ENCODE assay signal across 8 mouse cellular contexts in the genomic region with DNA sequence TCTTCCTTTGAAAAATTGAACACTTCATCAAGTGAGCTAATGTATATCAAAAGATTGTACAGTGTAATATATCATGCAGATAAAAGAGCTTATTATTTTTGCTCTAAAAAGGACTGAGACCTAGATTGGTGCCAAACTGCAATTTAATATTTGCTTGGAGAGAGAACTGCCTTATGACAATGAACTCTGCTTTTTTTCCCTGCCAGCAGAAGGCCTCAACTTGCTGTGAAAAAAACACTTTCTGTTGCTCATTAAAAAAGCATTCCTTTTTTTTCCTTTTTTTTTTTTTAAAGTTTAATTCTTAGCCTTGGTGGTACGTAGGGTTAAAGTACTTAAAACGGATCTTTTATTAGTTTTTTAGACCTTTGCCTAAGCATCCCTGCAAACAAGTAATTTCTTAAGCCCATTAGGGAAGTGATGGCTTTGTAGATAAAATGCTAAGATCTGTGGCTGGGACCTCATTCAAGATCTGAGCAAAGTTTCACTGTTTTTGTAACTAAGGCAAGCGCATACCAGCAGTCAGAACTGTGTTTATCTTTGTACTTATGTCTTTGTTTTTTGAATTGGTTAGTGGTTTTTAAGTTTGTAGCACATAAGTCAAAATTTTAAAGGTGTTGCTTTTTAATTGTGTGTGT. TPM values are rescaled to one million over a fixed set of nuclear protein-coding genes. Genes with fewer than 3 reads are reported as not detected.
DNase-seq lines count a peak whose midpoint lies in the region; ATAC-seq and TF ChIP-seq lines count a peak whose summit lies in the region.
"Had no signal": no experiment of that assay in that cellular context is flagged by ENCODE, and none has a peak within 500 bp of the region (broad histone marks: within the 10 kb centered on the region; RNA-seq: fewer than 3 reads in every experiment).

No protein-coding gene starts in this region.

- TF ChIP-seq POLR2A in embryonic fibroblast, embryonic 13.5 days (IDR thresholded peaks at IDR 0.05; ENCODE audit: low read depth, low read length) = no peak

- H3K27me3 ChIP-seq in lung, embryonic 16.5 days (ENCODE audit: control insufficient read depth, insufficient read depth, low read depth, low read length) = no peaks in the 10 kb centered on the region
- H3K27me3 ChIP-seq in limb, embryonic 13.5 days = peaks cover 11% of the 10 kb centered on the region
- H3K27me3 ChIP-seq in stomach, embryonic 16.5 days (ENCODE audit: control insufficient read depth, insufficient read depth, low read length) = no peaks in the 10 kb centered on the region

- no peak overlapping the region for H3K9ac ChIP-seq in lung, embryonic 16.5 days (ENCODE audit: low read length)
- peak overlapping the region; percentile 99 for H3K9ac ChIP-seq in limb, embryonic 13.5 days
- no peak overlapping the region; the same call in 1 of the 2 replicates for H3K9ac ChIP-seq in stomach, embryonic 16.5 days (ENCODE audit: low read length)

- peak overlapping the region; percentile 60 for H3K4me2 ChIP-seq in lung, embryonic 16.5 days (ENCODE audit: low read depth, low read length)
- peak overlapping the region; percentile 70 for H3K4me2 ChIP-seq in limb, embryonic 13.5 days (replicated peaks)
- peak overlapping the region; percentile 55 for H3K4me2 ChIP-seq in stomach, embryonic 16.5 days (ENCODE audit: low read depth, low read length)

- H3K4me1 ChIP-seq in lung, embryonic 16.5 days (replicated peaks; ENCODE audit: control insufficient read depth, insufficient read depth, low read length) = peaks cover 6% of the 10 kb centered on the region
- H3K4me1 ChIP-seq in embryonic fibroblast, embryonic 13.5 days (ENCODE audit: control insufficient read depth, insufficient read depth, low read length) = no peaks in the 10 kb centered on the region
- peaks cover 18% of the 10 kb centered on the region; the same call in 1 of the 2 replicates for H3K4me1 ChIP-seq in limb, embryonic 13.5 days
- peaks cover 11% of the 10 kb centered on the region; the same call in 1 of the 2 replicates for H3K4me1 ChIP-seq in stomach, embryonic 16.5 days (ENCODE audit: control insufficient read depth, insufficient read depth, low read length)

- H3K9me3 ChIP-seq in lung, embryonic 16.5 days (ENCODE audit: control insufficient read depth, low read length) = no peaks in the 10 kb centered on the region
- H3K9me3 ChIP-seq in limb, embryonic 13.5 days = no peaks in the 10 kb centered on the region
- no peaks in the 10 kb centered on the region for H3K9me3 ChIP-seq in stomach, embryonic 16.5 days (replicated peaks; ENCODE audit: control insufficient read depth, low read length)

- no peaks in the 10 kb centered on the region for H3K36me3 ChIP-seq in lung, embryonic 16.5 days (ENCODE audit: control insufficient read depth, insufficient read depth, low read length)
- H3K36me3 ChIP-seq in limb, embryonic 13.5 days = no peaks in the 10 kb centered on the region
- H3K36me3 ChIP-seq in stomach, embryonic 16.5 days (ENCODE audit: control insufficient read depth, insufficient read depth, low read length) = no peaks in the 10 kb centered on the region

- no peak for TF ChIP-seq CTCF in embryonic fibroblast, embryonic 13.5 days (IDR thresholded peaks at IDR 0.05; ENCODE audit: borderline replicate concordance, insufficient read depth, low read length)

- H3K4me3 ChIP-seq in lung, embryonic 16.5 days (ENCODE audit: low read length) = peak overlapping the region; percentile 72
- peak overlapping the region; percentile 88; the same call in 1 of the 2 replicates for H3K4me3 ChIP-seq in embryonic fibroblast, embryonic 13.5 days (ENCODE audit: insufficient read depth, low read length)
- H3K4me3 ChIP-seq in limb, embryonic 13.5 days = peak overlapping the region; percentile 96
- peak overlapping the region; percentile 98 for H3K4me3 ChIP-seq in stomach, embryonic 16.5 days (replicated peaks; ENCODE audit: low read length)

- no peak for DNase-seq in lung, adult 18-20 months
- no peak for DNase-seq in testis, postnatal 14 days (ENCODE audit: low spot score)
- DNase-seq in right cerebral cortex, adult 2 months (ENCODE audit: low spot score in 2 of 2) = no peak
- DNase-seq: right cerebral cortex, postnatal 25 days had no signal

- peak overlapping the region; percentile 18; the same call in 1 of the 2 replicates for H3K27ac ChIP-seq in lung, embryonic 16.5 days (ENCODE audit: low read length)
- H3K27ac ChIP-seq in embryonic fibroblast, embryonic 13.5 days (ENCODE audit: insufficient read depth, low read length) = no peak overlapping the region
- no peak overlapping the region for H3K27ac ChIP-seq in limb, embryonic 13.5 days
- H3K27ac ChIP-seq in stomach, embryonic 16.5 days (ENCODE audit: low read length) = peak overlapping the region; percentile 94; the same call in 1 of the 2 replicates

- no peak for ATAC-seq in lung, embryonic 16.5 days (ENCODE audit: low read depth)
- no peak for ATAC-seq in limb, embryonic 13.5 days (ENCODE audit: low FRiP score, low read depth)
- ATAC-seq in stomach, embryonic 16.5 days (ENCODE audit: insufficient read depth, low FRiP score) = no peak

- WGBS in lung, embryonic 16.5 days = 21% methylated on average over 3 of the region's 3 CpGs
- 38% methylated on average over 3 of the region's 3 CpGs for WGBS in limb, embryonic 13.5 days
- 27% methylated on average over 3 of the region's 3 CpGs for WGBS in stomach, embryonic 16.5 days

RNA-seq across cellular contexts. Expression of gene Scmh1, which starts 1.7 kb away (rescaled TPM):
- 38.5 and 43.2 TPM in 2 replicates for polyA plus RNA-seq in lung, embryonic 16.5 days (2015; fragmentation: Nextera tagmentation; extraction: Ambion mirVana)
- polyA plus RNA-seq in embryonic fibroblast, embryonic 13.5 days (2011; ENCODE audit: insufficient read length, low read depth, missing spikeins) = 36.7 and 40.4 TPM in 2 replicates
- polyA plus RNA-seq in limb, embryonic 13.5 days (2015; fragmentation: Nextera tagmentation; extraction: Ambion mirVana) = 43.8 and 47.1 TPM in 2 replicates
- 40.0 and 44.6 TPM in 2 replicates for polyA plus RNA-seq in stomach, embryonic 16.5 days (2015; fragmentation: Nextera tagmentation; extraction: Ambion mirVana)

Comparison
In these comparisons a context has a peak if more than half of its experiments do, and no peak if none do; other contexts are left out.
1. H3K27ac ChIP-seq: peak in lung, embryonic 16.5 days (single experiment) and stomach, embryonic 16.5 days (single experiment); none in embryonic fibroblast, embryonic 13.5 days (single experiment) and limb, embryonic 13.5 days (single experiment).
2. Peak in every context shown above with its lines, with median percentiles within 50 percentile points of each other: H3K4me2 ChIP-seq and H3K4me3 ChIP-seq.